Mouse (Mus musculus) ES-Bruce4 (cell line): ENCODE measurements around the gene Cd79b.

Source experiments
- CTCF ChIP-seq: IDR thresholded peaks from one replicate; pipeline ENCODE4 v1.8.1; 2011; ENCODE audit warnings: low read depth, low read length
- EP300 ChIP-seq: IDR thresholded peaks from 2 replicates; pipeline ENCODE4 v1.6.1; 2011; ENCODE audit warnings: low read depth, low read length; ENCODE audit not compliant: insufficient read depth
- POLR2A ChIP-seq: IDR thresholded peaks from one replicate; pipeline ENCODE4 v1.8.1; 2011; ENCODE audit warnings: low read length; ENCODE audit not compliant: insufficient read depth

DNA sequence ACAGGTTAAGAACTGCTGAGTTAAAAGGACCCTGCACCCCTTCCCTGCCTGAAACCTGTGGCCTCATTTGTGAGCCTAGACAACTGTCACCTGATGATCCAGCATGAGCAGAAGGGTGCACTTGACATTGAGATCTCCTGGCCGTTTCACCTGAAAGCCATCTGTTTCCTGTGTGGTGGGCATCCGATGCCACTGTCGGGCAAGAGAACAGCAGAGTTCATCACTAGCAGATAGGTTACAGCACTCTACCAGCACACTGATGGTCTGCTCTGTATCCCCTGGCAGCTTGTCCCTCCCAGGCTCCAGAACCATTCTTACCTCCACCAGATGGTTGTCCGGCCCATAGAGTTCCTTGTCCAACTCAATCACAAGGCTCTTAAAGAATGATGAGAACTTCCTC lies 49.0 kb downstream of the Cd79b start:
- TF ChIP-seq CTCF (no peak), EP300 (no peak), POLR2A (no peak)
